Mouse (Mus musculus) forelimb bud, embryonic 11.5 days (tissue): Measurements from ENCODE around the gene Mrps10.
"Not testable (repeated sequence)": the region's sequence is repeated elsewhere in the genome, so short reads cannot be mapped to it uniquely, and the experiment has no call there.

Experiments used
- DNase-seq: peaks from one replicate; pipeline ENCODE4 v3.0.0-alpha.2; 2012; ENCODE audit warnings: low read depth, low spot score

Mrps10 gene

DNA sequence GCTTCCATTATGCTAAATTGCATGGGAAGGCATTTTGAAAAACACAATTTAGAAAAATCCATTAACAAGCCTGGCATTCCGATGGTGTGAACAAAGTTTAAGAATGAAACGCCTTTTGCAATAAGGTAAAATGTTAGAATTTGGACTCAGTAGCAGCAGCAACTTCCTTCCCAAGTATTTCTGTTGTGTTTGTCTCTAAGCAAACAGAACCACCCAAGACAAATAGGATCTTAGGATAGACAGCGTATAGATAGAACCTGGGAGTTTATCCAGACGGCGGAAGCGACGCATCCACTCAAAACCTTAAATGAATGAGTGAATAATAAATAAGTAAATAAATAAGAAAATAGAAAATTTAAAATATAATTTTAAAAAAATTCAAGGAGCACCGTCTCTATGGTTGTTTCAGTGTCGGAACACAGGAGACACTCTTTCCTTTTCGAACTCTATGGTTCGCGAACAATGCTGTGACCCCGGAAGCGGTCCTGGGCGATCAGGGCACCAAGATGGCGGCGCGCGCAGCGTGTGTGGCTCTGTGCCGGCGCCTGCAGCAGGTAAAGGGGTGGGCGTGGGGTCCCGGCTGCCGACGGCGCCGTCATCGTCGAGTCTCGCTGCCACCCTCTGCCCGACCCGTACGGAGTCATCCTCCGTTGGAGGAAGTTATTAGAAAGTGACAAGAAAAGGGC lies at the start of gene Mrps10:
Mrps10 (plus strand) TSS at position 487 of the 686 bp plus-strand sequence.
- peak; percentile 91 for DNase-seq

DNA sequence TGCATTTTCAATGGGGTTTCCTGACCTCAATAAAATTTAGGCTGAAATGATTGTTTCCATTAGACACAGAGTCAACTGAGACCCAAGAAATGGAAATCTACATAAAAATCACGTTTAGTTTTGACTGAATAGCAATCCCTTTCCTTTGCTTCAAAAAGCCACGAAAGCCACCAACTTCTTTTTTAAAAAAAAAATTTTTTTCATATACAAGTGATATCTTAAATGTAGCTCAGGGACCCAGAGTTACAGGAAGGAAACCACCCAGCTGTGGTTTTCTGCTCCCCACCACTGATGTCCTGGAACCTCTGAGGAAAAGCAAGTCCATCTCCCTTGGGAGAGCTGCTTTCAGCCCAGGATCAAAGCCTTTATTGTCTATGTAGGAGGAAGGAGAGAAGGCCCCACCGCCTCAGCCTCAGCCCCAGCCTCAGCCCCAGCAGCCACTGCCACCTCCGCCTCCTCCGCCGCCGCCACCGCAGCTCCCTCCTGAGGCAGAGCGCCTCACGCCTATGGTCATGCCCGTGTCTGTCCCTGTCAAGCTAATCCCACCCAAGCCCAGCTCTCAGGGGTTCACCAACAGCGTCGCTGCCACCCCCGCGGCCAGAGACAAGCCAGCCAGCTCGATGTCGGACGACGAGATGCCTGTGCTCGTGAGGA lies 49.6 kb upstream of the Mrps10 start:
- no peak for DNase-seq

DNA sequence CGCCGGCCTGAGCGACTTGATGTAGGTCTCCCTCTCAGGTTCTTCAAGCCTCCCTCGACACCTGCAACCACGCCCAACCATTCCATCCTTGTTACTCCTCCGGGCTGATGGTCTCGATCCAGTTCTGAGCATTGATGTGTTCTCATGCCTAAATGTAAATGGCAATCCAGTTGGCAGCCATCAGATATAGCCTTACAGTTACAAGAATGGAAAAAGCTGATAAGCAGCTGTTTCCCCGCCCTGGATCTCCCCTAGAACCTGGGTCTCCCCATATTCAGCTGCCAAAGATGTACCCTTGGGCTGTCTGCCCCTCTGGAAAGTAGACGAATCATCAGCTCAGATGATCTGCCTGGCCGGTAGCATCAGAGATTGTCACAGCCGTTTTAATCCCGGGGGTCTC lies 48.9 kb upstream of the Mrps10 start:
- DNase-seq, result no peak

DNA sequence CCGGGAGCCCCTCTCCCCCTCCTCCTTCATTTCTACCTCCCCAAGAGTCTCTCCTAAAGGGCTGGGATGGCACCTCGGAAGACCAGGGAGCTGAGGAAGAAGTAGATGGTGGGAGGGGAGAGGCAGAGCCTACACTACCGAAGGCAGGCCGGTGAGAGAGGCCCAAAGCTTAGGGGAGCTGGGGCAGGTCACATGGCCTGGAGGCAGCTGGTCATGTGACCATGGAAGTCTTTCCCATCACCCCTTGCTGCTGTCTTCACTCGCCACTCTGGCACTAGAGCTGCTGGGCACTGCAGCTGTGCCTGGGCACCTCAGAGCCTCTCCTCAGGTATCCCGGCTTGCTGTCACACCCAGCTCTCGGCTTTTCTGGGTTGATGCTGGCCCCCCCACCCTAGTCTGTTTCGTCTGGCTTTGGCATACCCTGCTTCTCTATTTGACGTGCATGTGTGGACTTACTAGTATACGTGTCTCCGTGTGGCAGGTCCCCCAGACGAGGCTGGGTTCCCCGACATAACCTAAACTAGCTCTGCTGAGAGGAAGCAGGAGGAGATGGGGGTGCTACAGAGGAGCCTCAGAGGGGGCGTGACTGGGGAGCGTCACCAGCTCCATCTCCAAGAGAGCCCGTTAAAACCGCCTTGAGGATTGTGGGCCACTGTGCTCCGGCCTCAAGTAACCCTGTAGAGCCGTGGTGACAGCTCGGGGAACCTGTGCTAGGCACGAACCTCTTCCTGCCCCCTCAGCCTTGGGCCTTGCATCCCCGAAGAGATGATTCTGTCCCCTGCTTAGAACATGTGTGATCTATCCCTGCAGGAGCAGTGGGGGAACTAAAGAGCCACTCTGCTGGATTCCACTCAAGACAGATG lies 46.3 kb upstream of the Mrps10 start:
- no peak for DNase-seq

DNA sequence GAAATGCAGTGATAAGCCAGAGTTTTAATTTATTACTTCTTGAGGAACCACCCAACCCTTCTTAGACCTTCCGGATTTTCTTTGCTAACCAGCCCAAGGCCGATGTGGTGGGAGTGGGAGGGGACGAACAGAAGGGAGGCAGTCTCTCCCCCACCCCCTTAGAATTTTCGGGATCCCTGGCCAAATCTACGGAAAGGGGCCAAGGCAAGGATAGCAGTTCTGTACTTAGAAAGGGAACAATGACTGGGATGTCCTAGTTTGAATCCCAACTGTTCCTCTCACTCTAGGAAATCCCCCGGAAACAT lies 45.7 kb upstream of the Mrps10 start:
- DNase-seq, result no peak

DNA sequence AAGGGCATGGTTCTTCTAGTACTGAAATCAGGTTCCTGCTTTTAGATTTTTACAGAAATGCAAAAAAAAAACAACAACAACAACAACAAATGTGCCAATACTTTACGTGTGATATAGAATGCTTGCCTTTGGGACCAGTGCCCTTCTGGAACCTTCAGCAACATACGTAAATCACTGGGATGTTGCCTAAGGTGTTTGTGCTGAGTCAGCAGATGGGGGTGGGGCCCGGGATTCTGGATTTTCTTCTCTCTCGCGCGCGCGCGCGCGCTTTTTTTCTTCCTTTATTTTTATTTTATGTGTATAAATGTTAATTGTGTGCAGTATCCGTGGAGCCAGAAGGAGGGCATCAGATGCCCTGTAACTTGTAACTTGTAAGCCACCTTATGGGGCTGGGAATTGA lies 41.1 kb upstream of the Mrps10 start:
- no peak for DNase-seq

DNA sequence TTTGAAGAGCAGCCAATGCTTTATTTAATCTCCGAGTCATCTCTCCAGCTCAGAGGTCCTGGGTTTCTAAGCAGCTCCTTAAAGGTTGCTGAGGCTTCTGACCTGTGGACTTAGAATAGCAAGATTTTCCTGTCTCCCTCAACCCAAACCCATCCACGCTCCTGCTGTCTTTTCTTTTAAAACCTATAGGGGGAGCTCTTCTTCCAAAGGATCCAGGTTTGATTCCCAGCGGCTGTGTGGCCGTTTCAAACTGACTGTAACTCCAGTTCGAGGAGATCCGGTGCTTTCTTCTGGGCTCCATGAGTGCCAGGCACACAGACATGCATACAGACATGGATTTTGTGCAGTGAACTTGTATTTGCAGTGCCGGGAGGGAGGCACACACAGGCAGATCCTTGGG lies 40.7 kb upstream of the Mrps10 start:
- DNase-seq, result no peak

DNA sequence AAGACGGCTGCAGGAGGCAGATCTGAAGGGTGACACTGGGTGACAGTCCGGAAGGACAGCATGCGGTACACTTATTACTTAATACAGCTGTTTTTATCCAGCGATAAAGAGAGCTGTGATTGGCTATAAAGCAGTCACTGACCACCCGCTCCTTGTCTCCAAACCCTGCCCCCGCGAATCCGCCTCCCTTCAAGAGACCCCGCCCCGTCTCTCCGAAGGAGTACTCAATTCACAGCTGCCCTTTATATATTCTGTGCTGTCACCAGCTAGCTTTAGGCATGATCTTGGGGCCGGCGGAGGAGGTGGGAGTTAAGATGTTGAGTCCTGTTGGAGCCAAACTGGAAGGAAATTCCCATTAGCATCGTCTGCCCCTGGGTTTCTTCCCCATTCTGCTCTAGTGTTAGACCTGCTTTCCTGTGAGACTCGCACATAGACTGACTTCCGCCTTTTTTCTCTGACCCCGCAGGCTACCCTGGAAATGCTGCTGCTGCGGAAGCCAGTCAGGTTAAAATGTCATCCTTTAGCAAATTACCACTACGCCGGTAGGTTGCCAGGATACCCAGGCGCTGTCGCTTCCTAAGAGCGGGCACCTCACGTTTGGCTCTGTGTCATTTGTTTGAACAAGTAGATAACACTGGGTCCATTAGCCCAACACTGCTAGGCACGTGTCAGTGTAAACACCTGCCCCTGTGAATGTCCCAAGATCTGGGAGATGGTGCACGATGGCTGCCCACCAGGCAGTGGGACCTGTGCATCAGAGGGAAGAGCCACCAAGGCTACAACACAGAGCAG lies 39.9 kb upstream of the Mrps10 start:
- no peak for DNase-seq

DNA sequence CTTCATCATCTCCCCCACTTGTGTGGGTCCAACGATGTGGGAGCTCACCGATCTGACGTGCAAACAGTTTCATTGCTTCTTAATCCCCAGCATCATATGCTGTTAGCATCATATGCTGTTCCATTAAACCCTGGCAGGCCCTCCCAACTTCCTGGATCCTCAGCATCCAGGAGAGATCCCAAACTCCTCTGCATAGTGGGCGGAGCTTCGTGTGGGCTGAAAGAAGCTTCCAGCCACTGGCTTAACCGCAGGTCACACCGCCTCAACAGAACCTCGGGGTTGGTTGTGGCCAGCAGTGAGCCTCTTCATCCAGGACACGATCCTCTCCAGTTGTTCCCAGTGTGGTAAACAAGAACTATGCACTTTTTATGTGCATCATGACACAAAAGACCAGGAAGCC lies 38.1 kb upstream of the Mrps10 start:
- DNase-seq, result no peak

DNA sequence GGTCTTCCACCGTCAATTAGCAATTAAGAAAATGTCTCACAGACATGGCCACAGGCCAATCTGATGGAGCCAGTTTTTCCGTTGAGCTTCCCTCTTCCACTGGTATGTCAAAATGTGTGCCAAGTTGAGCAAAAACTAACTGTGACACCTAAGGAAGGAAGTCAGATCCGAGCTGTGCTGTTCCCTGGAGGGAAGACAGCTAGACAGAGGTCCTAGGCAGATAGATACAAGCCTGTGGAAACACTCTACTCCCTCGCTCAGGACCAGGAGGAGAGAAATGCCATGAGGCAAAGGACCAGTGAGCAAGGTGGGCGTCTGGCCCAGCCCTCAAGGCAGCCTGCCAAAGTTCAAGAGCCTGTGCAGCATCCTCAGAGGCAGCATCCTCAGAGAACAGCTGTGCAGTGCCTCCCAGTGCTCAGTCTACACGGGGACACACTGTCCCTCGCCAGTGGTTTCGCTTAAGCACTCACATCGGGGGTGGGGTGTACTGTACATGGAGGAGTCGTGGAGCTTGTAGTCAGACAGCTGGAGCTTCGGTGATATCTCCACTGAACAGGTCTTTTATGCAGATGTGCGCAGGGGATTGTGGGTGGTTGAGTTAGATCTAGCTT lies 36.6 kb upstream of the Mrps10 start:
- no peak for DNase-seq

DNA sequence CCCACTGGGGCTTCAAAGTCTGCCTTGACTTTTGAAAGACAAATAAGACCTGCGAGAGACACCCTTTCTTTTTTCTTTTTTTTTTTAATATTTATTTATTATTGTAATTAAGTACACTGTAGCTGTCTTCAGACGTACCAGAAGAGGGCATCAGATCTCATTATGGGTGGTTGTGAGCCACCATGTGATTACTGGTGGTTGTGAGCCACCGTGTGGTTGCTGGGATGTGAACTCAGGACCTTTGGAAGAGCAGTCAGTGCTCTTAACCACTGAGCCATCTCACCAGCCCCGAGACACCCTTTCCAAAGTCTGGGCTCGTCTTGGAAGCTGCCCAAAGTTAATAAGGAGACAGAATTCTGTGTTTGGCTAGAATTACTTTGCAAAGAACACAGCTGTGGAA lies 36.0 kb upstream of the Mrps10 start:
- DNase-seq, result not testable (repeated sequence)

DNA sequence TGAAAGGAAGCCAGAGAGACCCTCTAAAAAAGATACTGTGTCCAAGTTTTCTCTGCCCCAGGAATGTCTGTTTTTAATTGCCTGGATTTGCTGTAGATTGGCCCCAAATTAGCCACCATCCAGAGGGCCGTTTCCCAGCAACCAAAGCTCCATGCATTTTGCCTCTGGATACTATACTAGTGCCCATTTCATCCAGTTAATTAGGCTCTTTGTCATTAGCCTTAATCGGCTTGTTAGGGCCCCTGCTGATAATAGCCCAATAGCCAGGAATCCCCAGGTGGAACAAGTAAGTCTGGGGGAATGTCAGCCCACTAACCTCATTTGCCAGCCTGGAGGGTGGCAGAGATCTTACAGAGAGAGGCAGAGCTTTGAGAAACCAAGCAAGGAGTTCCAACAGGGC lies 35.3 kb upstream of the Mrps10 start:
- DNase-seq, result peak; percentile 64

DNA sequence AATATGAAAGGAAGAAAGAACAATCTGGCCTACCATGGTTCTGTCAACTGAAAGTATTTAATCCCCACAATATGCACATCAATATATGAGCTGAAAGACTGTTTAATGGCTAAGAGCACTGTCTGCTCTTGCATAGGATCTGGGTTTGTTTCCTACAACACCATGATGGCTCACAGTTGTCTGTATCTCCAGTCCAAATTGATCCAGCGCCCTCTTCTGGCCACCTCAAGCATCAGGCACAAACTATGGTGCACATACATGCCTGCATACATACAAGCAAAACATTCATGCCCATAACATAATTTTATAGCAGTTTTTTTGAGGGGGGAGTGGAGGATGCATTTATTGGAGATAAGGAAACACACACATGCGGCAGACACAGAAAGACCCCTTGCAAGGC lies 25.6 kb upstream of the Mrps10 start:
- no peak for DNase-seq

DNA sequence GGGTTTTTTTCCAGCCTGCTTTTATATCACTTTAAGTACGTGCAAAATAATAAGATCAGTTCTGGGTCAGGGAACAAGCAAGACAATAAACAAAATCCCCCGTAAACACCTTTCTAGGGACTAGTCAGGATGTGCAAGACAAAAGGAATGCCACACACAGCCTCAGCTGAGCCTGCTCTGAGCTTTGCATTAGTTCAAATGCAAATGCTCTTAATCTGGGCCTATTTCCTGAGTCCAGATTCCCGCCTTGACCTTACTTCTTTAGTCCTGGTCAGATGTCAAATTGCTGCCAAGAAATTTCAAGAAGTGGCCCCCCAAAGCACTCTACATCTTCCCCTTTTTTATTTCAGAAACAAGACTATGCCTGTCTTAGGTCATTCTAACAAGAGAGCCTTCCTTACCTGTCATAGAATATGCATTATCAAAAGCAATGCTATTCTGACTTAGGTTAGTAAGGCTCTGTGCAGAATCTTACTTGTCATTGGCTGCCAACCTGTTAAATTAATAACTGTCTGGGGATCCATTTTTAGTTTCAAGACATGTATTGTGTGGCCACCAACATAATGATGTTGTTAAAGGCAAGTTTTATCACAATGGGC lies 18.9 kb upstream of the Mrps10 start:
- no peak for DNase-seq

DNA sequence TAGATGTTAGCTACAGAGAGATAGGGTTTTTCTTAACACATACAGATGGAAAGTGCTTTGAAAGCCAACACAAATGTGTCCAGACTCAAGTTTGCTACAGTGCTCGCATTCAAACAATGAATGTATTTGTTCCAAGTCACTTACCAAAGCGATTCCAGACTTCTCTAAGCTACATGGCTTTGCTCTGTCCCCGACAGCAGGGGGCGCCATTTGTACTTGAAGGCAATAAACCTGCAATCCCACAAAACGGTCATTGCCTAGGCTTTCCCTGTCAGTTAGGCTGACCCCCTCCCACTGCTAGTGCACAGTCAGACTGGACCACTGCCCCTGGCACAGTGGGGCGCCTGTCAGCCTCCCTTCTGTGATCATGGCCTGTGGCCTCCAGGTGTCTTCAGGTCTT lies 8.7 kb upstream of the Mrps10 start:
- peak; percentile 14 for DNase-seq

DNA sequence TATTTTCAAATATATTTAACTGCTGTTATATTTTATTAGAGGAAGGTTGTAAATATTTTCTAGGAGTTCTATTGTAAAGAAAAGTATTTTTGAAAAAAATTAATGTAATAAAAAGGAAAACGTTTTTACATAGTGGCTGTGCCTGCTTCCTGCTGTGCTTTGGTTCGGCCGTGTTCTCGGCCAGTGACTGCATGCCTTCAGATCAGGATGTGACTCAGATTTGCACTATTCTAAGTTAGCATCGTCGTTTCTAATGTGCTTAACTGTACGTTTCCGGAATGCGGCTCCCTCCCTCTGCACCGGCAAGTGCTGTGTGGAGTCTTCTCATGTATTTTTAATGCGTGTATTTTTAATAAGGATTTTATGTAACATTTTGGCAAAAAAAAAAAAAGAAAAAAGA lies 7.3 kb upstream of the Mrps10 start:
- no peak for DNase-seq

DNA sequence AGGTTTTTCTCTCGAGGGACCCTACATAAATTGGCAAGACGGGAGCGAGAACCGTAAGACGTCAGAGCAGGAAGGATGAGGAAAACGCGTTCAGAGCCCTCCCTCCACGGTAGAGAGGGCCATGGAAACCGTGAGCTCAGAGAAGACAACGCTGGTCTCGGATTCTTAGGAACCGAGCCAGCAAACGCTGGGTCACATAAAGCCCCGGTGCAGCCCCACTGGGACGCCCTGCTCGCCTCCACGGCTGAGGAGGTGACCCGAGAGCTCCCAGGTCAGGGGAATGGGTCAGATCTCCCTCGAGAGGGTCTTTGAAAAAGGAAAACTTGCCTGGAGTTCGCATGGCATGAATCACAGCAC lies 378 bp downstream of the Mrps10 start:
- no peak for DNase-seq

DNA sequence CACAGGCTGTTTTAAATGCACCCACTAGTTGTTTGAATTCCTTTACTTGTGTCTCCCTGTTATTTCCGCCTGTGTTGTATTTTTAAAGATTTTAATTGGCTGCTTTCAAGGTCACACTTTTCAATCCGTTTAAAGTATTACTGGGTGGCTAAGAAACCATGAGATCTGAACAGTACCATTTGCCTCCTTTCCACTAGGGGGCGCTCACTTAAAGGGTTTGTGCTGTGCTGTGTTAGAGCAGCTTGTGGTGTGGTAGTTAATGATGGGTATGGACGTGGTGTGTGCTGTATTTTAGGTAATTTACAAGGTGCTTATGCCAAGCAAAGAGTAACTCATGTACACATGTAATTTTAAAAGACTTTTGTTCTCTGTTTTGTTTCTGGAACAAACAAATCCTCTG lies 2.8 kb downstream of the Mrps10 start:
- peak; percentile 34 for DNase-seq

DNA sequence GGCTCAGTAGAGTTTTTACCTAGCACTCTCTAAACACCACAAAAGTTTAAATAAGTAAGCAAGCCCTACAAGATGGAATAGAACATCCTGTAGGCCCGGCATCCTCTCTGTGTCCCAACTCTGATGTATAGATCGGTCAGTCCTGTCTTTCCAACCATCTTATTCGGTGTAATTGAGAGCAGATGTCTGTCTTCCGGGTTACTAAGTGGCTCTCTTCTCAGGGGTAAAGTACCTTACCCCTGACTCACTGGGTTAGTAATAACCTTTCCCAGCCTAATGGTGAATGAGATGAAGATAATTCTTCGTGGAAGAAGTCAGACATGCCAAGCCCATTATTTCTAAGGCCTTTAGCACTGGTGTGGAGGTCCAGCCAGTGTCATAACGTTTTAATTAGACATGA lies 5.3 kb downstream of the Mrps10 start:
- no peak for DNase-seq

DNA sequence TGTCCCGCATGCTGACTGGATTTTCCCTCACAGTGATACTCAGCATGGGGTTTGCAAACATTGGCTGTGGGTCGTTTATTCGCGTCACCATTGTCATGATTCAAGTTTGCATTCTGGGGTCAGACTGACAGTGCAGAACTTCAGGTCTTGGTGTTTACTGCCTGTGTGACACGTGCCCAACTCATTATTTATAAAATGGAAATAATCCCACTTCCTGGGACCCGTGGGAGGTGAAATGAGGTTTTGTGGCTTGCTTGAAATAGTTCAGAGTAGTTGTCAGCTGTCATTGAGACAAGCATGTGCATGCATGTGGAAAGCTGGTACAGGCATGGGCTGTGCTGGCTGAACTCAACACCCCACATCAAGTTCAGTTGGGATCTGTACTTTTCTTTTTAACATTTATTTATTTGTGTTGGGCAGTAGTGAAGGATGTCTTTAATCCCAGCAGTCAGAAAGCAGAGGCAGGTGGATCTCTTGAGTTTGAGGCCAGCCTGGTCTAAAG lies 8.1 kb downstream of the Mrps10 start:
- no peak for DNase-seq

DNA sequence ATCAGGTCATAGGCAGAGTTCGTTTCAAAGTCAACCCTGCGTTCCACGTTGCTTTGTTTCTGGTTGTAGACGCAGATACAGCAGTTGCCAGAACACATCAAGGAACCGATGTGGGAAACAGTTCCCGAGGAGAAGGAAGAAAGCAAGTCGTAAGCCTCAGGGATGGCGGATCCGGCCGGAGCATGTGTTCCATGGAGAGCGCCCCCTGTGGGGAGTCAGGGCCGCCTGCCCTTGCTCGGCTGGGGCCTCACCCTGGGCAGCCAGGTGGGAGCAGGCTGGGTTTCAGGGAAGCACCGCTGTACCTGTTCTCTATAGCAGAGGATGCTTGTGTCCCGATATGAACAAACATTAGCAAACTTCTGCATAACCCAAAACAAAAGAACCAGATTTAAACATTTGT lies 9.4 kb downstream of the Mrps10 start:
- no peak for DNase-seq
